Mouse (Mus musculus): ENCODE measurements around the gene Helb. TPM values are rescaled to one million over a fixed set of nuclear protein-coding genes. Genes with fewer than 3 reads are reported as not detected.

Gene Helb
- polyA plus RNA-seq, 1 experiment = 26.6 TPM

- no peaks in the 10 kb centered on the region for H3K36me3 ChIP-seq (ENCODE audit: control insufficient read depth, insufficient read depth, low read length)
- DNase-seq = no peak
- 71% methylated on average over 15 of the region's 15 CpGs for WGBS
- no peak overlapping the region for H3K27ac ChIP-seq (ENCODE audit: control insufficient read depth, insufficient read depth, low read length)
- no peaks in the 10 kb centered on the region for H3K4me1 ChIP-seq (replicated peaks; ENCODE audit: control insufficient read depth, insufficient read depth, low read length)
- H3K4me3 ChIP-seq (ENCODE audit: control insufficient read depth, insufficient read depth, low read length) = no peak overlapping the region
- H3K27me3 ChIP-seq (ENCODE audit: control insufficient read depth, insufficient read depth, low read length) = no peaks in the 10 kb centered on the region
- no peak for TF ChIP-seq POLR2A (IDR thresholded peaks at IDR 0.05; ENCODE audit: control insufficient read depth, extremely low read depth, insufficient read depth, low read length, poor library complexity)
- TF ChIP-seq CTCF (IDR thresholded peaks at IDR 0.05; ENCODE audit: borderline replicate concordance, control insufficient read depth, extremely low read depth, insufficient read depth, low read length, poor library complexity) = no peak
These were observed 77.5 kb downstream of the Helb start for GRCm38 (mm10) chr10:120035211-120035733.

- no peak overlapping the region for H3K27ac ChIP-seq (ENCODE audit: control insufficient read depth, insufficient read depth, low read length)
- no peaks in the 10 kb centered on the region for H3K4me1 ChIP-seq (replicated peaks; ENCODE audit: control insufficient read depth, insufficient read depth, low read length)
- no peak overlapping the region for H3K4me3 ChIP-seq (ENCODE audit: control insufficient read depth, insufficient read depth, low read length)
- 96% methylated on average over 9 of the region's 9 CpGs for WGBS
- TF ChIP-seq CTCF (IDR thresholded peaks at IDR 0.05; ENCODE audit: borderline replicate concordance, control insufficient read depth, extremely low read depth, insufficient read depth, low read length, poor library complexity) = no peak
- no peaks in the 10 kb centered on the region for H3K27me3 ChIP-seq (ENCODE audit: control insufficient read depth, insufficient read depth, low read length)
- no peak for DNase-seq
- H3K36me3 ChIP-seq (ENCODE audit: control insufficient read depth, insufficient read depth, low read length) = no peaks in the 10 kb centered on the region
These were observed 78.9 kb downstream of the Helb start for GRCm38 (mm10) chr10:120033866-120034265.

Other genes with a start within 250 kb of the Helb start
- 138 and 155 TPM in 2 replicates for gene Tmbim4, start 88.6 kb upstream of the Helb start, polyA plus RNA-seq (2012; rRNA removed)
- gene Irak3, start 89.1 kb upstream of the Helb start, polyA plus RNA-seq (2012; rRNA removed) = 1.6 and 2.3 TPM in 2 replicates
- gene Llph, start 114.1 kb upstream of the Helb start, polyA plus RNA-seq (2012; rRNA removed) = 5.3 and 5.8 TPM in 2 replicates